Mouse (Mus musculus) monocyte, adult 2 months (primary cell): ENCODE data around the gene Lrba.

Experiments
- DNase-seq, 2 experiments: peaks; one replicate each; pipeline ENCODE4 v3.0.0; 2022; ENCODE audit warnings: low spot score in 2 of 2, low read depth in 1 of 2

The Lrba gene

GRCm38 (mm10) chr3:86224564-86225421 is at the start of gene Lrba:
Lrba (plus strand) TSS chr3:86224680.
- DNase-seq: peak in 1 of 2 experiments; percentile 21

DNA sequence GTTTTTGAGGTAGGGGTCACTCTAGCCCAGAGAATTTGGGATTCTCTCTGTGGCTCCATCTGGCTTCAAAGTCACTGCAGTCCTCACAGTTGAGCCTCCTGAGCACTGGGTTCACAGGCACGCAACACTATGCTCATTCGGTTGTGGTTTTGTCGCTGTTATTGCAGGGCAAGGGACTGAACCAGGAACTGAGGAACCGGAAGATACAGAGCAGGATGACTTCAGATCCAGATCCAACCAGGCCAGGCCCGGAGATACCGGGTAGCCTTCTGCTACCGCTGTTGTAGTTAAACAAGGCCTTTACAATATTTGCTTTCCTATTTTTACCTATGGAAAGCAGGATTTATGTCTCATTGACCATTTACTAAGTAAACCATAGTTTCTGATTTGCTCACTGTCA is 44.8 kb upstream of the Lrba start:
- no peak for DNase-seq

DNA sequence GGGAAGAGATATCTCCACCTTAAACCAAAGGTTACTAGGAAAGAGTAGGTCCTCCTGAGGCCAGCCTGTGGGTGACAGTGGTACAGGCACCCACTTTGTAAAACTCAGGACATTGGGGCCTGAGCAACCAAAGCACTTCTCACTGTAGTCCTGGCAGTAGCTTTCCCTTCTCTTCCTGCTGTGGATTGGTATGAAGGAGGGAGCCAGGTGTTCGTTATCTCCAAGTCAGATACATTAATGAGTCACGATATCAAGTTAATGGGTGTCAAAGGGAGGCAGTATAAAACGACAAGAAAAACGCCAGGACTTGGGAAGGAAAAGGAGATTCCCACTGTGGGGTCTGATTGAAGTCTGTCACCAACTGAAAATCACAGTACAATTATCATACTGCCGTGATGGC is 43.4 kb upstream of the Lrba start:
- no peak for DNase-seq

- no peak for DNase-seq
These were observed 39.9 kb upstream of the Lrba start for GRCm38 (mm10) chr3:86184546-86184945.

DNA sequence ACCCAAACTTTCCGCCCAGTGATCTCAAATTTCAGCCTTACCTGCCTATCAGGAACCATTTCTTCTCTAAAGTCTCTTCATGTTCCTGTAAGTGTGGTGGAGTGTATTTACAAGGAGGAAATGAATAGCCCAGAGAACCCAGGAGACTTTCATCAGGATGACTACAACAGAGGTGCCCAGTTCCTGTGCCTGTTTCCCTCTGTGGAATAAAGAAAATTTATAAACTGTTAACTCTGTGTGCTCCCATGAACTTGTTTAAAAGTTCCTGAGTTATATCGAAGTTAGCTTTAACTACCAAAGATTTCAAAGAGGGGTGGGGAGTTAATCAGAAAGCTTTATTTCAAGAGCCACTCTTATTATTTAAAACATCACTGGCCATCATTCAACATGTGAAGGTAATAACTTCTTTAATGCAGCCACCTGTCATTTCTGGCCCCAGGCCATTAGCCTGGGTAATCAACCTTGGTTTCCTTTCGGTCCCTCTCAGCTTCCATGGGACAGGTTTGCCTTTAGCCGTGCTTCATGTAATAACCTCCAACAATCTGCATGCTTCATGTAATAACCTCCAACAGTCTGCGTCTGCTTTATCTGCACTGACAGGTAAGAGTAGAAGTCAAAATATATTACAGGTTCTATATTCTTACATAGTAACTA is 36.6 kb upstream of the Lrba start:
- DNase-seq: no peak

DNA sequence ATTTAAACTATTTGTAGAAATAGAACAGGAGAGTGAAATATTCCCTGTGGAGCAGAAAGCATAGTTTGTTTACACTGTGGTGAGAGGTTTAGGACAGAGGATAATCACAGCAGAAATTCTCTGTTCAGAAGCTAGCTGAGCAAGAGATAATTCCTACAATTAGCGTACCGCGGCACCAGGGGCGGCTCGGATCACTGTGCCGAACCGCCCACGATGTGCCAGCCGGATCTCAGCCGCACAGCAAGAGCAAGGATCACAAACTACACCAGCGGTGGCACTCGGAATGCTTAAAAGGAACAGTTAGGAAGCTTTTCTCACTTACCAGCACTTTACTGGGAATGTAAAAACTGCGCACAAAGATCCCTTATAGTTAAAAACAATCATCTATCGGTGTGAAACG is 28.5 kb upstream of the Lrba start:
- DNase-seq: no peak

- no peak for DNase-seq
These were observed 28.0 kb upstream of the Lrba start for GRCm38 (mm10) chr3:86196471-86196870.

- DNase-seq: no peak
These were observed 22.8 kb upstream of the Lrba start for GRCm38 (mm10) chr3:86201645-86202175.

- DNase-seq: no peak
These were observed 22.0 kb upstream of the Lrba start for GRCm38 (mm10) chr3:86202449-86202848.

GRCm38 (mm10) chr3:86204608-86205358 is 19.7 kb upstream of the Lrba start:
- DNase-seq: no peak

DNA sequence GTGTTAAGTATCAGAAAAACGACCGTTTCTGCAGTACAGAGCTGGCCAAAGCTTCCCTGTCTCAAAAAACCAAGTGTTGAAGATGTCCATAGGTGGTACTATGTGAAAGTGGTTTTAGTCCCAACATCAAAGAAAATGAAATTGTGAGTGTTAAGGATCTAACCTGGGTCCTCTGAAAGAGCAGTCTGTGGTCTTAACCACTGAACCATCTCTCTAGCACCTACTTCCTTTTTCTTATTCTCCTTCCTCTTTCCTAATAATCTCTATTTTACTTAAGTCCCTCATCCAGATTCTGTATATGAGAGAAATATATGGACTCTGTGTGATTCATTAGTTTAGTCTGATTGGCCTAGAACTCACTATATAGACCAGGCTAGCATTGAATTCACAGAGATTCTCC is 17.9 kb upstream of the Lrba start:
- no peak for DNase-seq

GRCm38 (mm10) chr3:86210267-86210939 is 14.1 kb upstream of the Lrba start:
- DNase-seq: no peak

GRCm38 (mm10) chr3:86210959-86211358 is 13.5 kb upstream of the Lrba start:
- no peak for DNase-seq

- DNase-seq: no peak
These were observed 10.2 kb upstream of the Lrba start for GRCm38 (mm10) chr3:86214248-86214647.

DNA sequence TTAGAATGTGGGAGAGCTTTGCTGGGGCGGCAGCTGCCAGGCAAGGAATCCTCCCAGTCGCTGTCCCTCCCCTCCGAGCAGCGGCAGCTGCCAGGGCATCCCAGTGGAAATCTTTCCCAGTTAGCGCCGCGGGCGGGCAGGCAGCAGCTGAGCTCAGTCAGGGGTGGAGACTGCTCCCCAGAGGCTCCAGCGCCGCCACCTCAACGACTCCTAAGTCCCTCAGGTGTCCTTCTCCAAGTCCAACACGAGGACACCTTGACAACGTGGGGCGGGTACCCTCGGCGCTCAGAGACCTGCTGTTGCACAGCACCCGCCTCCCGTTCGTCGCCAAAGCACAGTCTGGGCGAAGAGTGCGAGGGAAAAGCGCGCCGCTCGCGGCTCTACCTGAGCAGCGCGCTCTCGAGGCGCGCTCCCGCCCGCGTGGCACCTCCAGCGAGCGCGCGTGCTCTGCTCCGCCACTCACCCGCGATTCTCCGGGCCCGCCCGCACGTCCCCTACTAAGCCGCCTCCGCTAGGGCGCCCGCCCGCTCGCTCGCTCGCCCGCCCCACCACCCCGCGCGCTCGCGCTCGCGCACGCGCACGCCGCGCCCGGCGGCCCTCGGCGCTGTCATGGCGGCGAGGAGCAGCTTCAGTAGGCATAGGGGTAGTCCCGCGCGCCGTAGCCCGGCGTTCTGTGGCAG is 706 bp upstream of the Lrba start:
- peak; percentile 13 to 57 for DNase-seq

DNA sequence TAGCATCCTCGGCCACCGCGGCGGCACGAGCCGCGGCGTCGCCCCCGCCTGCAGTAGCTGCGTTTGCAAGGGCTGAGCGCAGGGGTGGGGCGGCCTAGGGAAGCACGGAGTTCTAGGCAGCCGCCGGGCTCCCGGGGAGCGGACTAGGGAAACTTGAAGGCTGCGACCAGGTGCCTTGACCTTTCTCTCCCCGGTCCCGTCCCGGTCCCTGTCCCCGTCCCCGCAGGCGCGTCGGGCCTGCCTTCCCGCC is 241 bp upstream of the Lrba start:
- no peak for DNase-seq

DNA sequence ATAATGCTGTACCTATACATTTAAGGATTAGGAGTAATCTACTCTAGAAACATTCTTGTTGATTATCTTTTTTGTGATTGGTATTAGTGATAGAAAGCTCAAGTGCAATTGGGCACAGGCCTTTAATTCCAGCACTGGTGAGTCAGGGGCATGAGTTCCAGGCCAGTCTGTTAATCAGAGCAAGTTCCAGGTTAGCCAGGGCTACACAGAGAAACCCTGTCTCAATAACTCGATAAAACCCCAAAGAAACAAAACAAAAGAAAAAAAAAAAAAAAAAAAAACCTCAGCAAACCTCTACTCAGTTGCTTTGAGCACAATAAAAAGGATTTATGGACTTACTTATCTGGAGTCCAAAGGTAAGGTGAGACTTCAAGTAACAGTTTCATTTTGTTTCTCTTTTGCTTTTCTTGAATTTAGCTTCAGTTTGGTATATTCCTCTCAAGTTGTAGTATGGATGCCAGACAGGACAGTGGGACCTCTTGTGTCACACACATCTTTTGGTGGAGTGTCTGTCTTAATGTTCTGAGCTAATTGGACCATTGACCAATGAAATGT is 7.1 kb downstream of the Lrba start:
- DNase-seq: no peak

GRCm38 (mm10) chr3:86247193-86247592 is 22.7 kb downstream of the Lrba start:
- DNase-seq: no peak

GRCm38 (mm10) chr3:86251212-86251611 is 26.7 kb downstream of the Lrba start:
- DNase-seq: no peak

GRCm38 (mm10) chr3:86252588-86252987 is 28.1 kb downstream of the Lrba start:
- no peak for DNase-seq

- no peak for DNase-seq
These were observed 28.6 kb downstream of the Lrba start for GRCm38 (mm10) chr3:86253071-86253470.
